Mouse (Mus musculus) testis, postnatal 10 days (tissue): Measurements from ENCODE around the gene Eml2.

Source experiments
- DNase-seq: peaks from one replicate; pipeline ENCODE4 v3.0.0; 2021; ENCODE audit warnings: low spot score

Gene Eml2

DNA sequence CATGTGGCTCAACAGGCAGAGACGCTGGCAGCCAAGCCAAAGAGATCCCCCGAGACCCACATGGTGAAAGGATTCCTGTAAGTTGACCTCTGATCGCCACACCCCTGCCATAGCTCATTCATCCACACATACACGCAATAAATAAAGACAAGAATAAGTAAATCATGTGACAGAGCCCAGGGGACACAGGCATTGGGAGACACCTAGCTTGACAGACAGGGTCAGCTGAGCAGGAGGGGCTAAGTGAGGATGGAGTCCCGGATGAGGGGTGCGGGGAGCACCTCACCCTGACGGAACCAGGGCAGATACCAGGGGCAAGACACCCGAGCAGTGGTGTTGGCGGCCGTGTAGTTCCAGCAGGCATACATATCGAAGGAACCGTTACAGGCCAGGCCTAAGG, 12.5 kb upstream of the Eml2 start:
- no peak for DNase-seq

- peak; percentile 61 for DNase-seq
Measured at GRCm38 (mm10) chr7:19164189-19164588, 12.0 kb upstream of the Eml2 start.

- DNase-seq, result peak; percentile 62
Measured at GRCm38 (mm10) chr7:19164978-19165377, 11.2 kb upstream of the Eml2 start.

DNA sequence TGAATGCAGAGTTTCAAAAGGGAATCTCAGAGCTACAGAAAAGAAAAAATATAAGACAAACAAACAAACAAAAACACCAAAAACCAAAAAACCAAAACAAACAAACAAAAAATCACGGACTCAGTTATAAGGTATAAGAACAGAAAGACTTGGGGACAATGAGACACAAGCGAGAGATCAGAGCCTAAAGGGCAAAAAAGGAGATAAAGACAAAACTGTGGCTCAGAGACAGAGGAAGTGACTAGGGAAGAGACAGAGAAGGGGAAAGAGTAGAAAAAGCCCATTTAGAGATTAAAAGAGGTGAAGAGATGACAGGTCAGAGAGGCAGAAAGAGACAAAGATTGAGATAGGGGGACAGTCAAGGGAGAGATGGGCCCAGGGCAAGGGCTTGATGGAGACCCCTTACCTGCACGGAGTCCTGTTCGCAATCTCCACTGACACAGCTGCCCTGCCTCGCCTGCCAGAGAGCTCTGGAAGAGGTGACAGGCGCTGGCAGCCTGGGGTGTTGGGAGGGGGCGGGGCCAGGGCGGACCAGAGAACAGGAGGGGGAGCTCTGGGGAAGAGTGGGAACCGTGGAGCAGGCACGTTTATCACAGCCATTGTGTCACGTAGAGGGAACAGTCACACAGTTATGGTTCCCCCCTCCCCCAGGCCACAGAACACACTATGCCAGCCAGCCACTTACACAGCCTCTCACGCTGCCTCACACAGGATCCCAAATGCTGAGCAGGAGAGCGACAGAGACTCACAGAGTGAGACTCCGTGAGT, 10.4 kb upstream of the Eml2 start, which contains the start of gene Gipr:
TSS of gene Gipr (minus strand) at position 472 of the 768 bp plus-strand sequence.
- DNase-seq, result peak; percentile 53

GRCm38 (mm10) chr7:19166990-19167389, 9.2 kb upstream of the Eml2 start:
- no peak for DNase-seq

DNA sequence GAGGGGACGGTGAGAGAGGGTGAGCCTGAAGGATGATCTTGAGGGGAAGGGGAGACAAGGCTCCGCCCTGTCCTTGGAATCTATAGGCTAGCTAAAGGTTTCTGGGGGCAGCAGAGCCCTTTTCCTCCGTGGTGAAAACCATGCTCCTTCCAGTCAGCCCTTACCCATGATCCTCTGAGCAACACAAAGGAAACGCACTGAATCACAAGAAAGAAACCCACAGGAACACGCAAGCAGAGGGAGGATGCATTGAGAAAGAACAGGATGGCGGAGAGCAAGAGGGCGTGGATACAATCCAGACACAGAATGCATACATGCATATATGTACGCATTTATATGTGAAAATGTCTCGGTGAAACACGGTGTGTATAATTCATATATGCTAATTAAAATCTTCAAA, 6.7 kb upstream of the Eml2 start:
- DNase-seq, result no peak

DNA sequence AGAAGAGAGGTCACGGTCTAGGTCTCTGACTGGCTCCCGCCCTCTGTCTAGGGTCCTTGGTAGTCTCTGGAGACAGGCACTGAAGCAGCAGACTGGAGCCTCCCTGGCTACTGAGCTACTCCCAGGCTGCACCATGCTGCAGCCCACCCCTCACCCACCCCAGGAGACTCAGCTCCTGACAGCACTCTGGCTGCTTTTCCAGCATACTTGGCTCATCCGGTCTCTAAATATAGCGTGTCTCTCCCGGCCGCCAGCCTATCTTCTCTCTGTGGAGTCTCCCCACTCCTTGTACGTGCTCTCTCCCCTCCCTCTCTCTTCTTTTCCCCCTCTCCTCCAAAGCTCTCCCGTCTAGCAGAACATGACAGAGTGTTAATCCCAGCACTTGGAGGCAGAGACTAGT, 6.1 kb upstream of the Eml2 start:
- DNase-seq, result no peak

DNA sequence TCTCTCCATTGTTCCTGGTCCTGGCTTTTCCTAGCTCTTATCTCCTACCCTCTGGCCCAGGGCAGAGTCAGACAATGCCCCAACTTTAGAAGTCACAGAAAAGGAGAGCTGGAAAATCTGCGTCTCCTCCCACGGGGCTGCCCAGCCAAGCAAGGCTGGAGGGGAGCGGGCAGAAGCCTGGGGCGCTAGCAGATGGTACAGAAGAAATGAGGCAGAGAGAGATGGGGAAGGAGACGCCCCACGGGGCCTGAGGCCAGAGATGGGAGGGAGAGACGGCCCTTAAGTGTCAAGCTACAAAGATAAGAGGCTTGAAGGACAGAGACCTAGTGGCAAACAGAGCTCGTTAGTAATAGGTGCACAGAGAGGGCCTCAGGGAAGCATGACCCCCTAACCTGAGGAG, 4.4 kb upstream of the Eml2 start:
- DNase-seq, result no peak

DNA sequence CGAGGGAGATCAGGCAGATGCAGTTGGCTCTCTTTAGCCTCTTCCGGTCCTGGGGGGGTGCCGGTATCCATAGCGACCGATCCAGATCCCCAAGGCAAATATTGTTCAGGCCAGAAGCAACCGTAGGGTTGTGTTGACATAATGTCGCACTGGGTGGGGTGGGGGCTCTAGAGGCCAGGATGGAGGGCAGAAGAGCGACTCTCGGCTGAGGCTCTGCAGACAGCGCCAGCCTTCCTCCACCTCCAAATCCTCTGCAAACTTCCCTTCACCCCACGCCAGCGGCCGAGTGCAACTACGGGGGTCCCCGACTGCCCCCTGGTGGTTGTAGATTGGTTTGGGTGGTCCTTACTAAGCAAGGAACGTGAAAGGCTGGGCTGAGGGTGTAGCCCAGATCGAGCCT, 3.3 kb upstream of the Eml2 start:
- peak; percentile 95 for DNase-seq

- DNase-seq, result no peak
Measured at GRCm38 (mm10) chr7:19176516-19176947, 311 bp downstream of the Eml2 start.

DNA sequence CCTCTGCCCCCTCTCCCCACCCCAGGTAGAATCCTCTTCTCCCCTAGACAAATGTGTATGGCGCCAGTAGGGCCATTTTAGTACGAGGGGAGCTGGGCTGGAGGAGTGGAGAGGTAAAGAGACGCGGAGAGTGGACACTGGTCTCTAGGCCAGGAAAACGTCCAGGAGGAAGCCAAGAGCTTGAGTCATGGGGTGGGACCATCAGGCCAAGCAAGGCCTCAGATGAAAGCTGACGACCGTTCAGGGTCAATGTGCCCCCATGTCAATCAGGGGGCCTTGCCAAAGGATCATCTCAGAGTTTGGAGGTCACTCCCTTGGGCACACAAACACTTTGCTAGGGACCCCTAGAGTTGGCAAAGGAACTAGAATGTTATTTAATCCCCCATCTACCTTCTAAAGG, 995 bp downstream of the Eml2 start:
- no peak for DNase-seq

- DNase-seq, result no peak
Measured at GRCm38 (mm10) chr7:19178035-19178434, 1.8 kb downstream of the Eml2 start.

DNA sequence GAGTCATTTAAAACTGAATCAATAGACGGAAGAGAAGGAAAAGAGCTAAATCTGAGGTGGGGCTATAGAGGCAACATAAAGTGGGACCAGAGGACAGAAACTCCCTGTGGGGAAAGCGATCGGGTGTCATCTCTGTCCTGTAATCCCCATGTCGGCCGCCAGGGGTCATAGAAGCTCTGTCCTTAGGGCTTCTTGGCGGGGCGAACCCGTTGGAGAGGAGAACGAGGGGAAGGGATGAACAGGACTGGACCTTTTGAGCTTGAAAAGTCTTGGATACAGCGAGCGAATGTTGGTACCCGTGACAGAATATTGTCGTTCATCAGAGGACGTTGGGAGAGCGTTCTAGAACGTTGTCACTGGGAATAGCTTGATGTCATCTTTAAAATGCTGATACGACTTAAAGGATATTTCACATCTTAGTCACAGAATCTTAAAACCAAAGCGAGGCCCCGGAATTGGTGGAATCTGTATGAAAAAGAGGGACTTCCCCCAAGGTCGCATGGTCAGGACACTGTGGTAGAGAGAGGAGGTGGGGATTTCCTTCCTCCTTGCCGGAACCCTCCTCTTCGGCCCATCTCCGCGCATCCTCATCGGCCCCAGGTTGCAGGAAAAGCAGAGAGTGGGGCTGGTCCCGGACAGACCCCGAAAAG, 2.3 kb downstream of the Eml2 start:
- peak; percentile 86 for DNase-seq

- DNase-seq, result peak; percentile 81
Measured at GRCm38 (mm10) chr7:19179173-19179572, 3.0 kb downstream of the Eml2 start.

DNA sequence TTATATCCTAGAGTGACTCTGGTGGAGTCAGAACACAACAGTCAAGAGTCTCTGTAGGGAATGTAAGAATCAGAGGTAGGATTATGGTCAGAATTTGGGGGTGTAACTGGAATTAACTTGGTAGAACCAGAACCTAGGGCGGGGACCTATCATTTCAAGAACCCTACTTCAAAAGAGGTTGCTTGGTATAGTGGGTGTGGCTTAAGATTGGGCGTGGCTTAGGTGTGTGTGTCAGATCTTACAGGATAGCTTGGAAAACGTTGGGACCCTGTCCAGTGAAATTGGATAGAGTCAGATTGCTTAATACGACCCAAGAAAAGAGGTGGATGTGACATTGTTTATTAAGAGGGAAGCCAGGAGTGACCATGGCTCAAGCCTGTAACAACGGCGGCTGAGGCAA, 3.7 kb downstream of the Eml2 start:
- no peak for DNase-seq

GRCm38 (mm10) chr7:19180862-19181429, 4.7 kb downstream of the Eml2 start:
- DNase-seq, result peak; percentile 75

- DNase-seq, result no peak
Measured at GRCm38 (mm10) chr7:19184250-19184649, 8.0 kb downstream of the Eml2 start.

DNA sequence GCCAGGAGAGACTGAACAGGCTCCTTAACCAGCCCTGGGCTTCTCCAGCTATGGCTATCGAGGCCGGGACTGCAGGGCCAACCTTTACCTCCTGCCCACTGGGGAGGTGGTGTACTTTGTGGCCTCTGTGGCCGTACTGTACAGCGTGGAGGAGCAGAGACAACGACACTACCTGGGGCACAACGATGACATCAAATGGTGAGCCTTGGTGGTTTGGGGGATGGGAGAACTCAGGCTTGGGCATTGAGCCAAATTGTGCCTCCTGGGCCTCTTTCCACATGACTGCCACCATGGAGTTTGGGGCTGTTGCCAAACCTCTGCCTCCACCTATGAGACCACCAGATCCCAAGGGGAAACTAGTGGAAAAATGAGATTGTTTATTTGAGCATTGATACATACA, 8.5 kb downstream of the Eml2 start:
- no peak for DNase-seq

- no peak for DNase-seq
Measured at GRCm38 (mm10) chr7:19194676-19195075, 18.5 kb downstream of the Eml2 start.

DNA sequence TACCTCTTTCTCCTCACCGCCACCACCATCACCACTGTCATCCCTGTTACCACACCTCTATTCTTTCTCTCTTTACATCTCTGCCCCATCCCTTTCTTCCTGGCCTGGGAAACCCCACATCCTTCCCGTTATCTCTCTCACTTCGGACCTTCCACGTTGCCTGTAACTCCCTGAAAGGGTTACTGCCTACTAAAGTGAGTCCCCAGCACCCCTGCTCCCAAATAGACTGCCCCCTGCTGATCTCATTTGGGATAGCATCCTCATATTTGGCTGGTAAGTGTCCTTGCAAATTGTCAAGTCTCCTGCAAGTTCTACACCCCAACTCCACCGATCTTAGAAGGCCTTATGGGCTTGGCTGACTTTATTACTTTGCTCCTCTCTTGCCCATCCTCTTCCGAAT, 20.5 kb downstream of the Eml2 start:
- peak; percentile 69 for DNase-seq

DNA sequence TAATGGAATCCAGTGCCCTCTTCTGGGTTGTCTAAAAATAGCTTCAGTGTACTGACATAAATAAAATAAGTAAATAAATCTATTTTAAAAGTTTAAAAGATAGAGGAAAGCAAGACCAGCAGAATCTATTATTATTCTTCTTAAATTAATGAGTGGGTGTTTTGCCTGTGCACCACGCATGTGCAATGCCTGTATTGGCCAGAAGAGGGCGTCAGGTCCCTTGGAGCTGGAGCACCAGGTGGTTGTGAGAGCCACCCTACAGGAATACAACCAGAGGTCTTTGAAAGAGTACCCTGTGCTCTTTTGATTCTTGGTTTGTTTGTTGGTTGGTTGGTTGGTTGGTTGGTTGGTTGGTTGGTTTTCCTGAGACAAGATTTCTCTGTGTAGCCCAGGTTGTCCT, 21.8 kb downstream of the Eml2 start:
- DNase-seq, result peak; percentile 73

- peak; percentile 60 for DNase-seq
Measured at GRCm38 (mm10) chr7:19201660-19202059, 25.4 kb downstream of the Eml2 start.
